Mouse (Mus musculus): ENCODE results near the gene Gm9774. TPM values are rescaled to one million over a fixed set of nuclear protein-coding genes. Genes with fewer than 3 reads are reported as not detected.

Gm9774 gene
- total RNA-seq (2023), result under 1 TPM in 1 of 2 experiments, not detected in 1; 0.90 TPM

DNA sequence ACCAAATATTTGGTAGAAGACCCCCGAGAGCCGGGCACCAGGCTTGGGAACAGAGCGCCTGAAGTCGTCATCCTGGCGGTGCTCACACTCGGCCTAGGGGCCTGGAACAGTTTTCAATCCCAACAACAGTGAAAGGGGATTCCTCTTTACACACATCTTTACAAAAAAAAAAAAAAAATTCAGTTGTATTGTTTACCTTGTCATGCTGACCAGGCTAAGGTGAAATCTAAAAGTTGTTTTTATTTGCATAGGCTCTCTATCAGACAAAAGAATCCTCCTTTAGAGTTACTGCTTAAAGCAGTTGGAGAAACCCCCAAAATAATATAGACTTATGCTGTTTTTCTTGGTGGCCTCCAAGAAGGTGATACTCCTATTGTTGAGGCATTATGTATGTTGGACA is at the start of gene Gm9774:
Gene Gm9774 (minus strand): TSS at position 101 of the 400 bp plus-strand sequence.

GRCm38 (mm10) chr3:92458620-92459019 is 29.4 kb upstream of the Gm9774 start, which contains the start of gene Sprr3:
Gene Sprr3 (minus strand): TSS chr3:92458720.

GRCm38 (mm10) chr3:92438689-92439088 is 9.5 kb upstream of the Gm9774 start, which contains the start of gene Sprr1b:
Gene Sprr1b (minus strand): TSS chr3:92438789.

GRCm38 (mm10) chr3:92432282-92432681 is 3.1 kb upstream of the Gm9774 start, which contains the start of gene Sprr2k:
Gene Sprr2k (plus strand): TSS chr3:92432582.

DNA sequence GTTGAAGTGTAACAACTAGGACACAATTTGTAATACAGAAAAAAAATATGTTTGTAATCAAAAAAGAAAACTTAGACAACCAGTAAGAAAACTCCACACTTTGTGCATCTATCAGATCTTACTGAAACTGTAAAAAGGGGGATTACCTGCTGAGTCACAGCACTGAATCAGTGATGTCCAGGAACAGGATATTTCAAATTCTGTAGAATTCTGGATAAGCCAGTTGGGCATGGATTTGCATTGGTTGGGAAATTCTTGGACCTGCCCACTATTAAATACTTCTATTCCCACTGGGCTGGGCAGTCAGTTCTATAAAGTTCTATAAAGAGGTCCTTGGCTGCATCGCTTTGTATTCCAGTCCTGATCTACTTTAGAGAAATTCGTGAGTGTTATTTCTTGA is 11.4 kb downstream of the Gm9774 start, which contains the start of gene Sprr2j-ps:
Gene Sprr2j-ps (plus strand): TSS at position 301 of the 400 bp plus-strand sequence.

DNA sequence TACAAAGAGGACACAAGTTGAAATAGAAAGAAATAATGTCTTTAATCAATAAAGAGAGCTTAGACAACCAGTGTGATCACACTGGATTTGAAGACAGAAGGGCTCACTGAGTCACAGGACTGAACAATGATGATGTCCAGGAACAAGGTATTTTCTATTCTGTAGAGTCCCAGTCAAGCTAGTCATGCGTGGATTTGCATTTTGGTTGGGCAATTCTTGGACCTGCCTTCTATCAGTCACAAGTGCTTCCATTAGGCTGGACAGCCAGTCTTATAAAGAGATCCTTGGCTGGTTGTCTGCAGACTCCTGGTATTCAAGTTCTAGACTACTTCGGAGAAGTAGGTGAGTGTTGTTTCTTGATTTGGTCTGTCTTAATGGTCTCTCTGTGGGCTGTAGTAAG is 21.5 kb downstream of the Gm9774 start, which contains the start of gene Sprr2i:
Gene Sprr2i (plus strand): TSS at position 301 of the 400 bp plus-strand sequence.

DNA sequence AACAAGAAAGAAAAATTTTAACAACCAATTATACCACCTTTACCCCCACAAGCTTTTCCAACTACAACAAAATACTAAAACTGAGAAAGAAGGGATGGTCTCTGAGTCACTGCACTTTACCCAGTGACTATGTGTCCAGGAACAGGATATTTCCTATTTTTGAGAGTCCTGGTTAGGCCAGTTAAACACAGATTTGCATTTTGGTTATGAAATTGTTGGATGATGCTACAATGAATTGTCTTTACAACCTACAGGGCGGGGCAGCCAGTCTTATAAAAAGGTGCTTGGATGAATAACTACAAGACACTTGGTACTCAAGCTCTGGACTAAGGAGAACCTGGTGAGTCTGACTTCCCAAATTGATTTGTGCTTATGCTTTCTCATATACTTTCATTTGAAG is 43.8 kb downstream of the Gm9774 start, which contains the start of gene Sprr2h:
Gene Sprr2h (plus strand): TSS at position 301 of the 400 bp plus-strand sequence.

Other genes with a start within 250 kb of the Gm9774 start
- gene Sprr2a1, start 213.6 kb downstream of the Gm9774 start, total RNA-seq (2023), result not detected
- not detected for gene Sprr2a2, start 213.5 kb downstream of the Gm9774 start, total RNA-seq (2023)
- gene Sprr2a3, start 144.0 kb downstream of the Gm9774 start, total RNA-seq (2023), result not detected
- not detected for gene Sprr2b, start 112.8 kb downstream of the Gm9774 start, total RNA-seq (2023)
- not detected for gene Sprr2d, start 90.3 kb downstream of the Gm9774 start, total RNA-seq (2023)
- gene Sprr2e, start 77.3 kb downstream of the Gm9774 start, total RNA-seq (2023), result not detected
- gene Sprr2f, start 64.2 kb downstream of the Gm9774 start, total RNA-seq (2023), result not detected
- gene Sprr2h, start 43.7 kb downstream of the Gm9774 start, total RNA-seq (2023), result not detected
- gene Sprr2i, start 21.4 kb downstream of the Gm9774 start, total RNA-seq (2023), result not detected
- gene Sprr2j-ps, start 11.3 kb downstream of the Gm9774 start, total RNA-seq (2023), result not detected
- gene Sprr2k, start 3.2 kb upstream of the Gm9774 start, total RNA-seq (2023), result not detected
- gene Sprr1b, start 9.4 kb upstream of the Gm9774 start, total RNA-seq (2023), result not detected
- gene Sprr3, start 29.3 kb upstream of the Gm9774 start, total RNA-seq (2023), result not detected
- not detected for gene Sprr1a, start 56.5 kb upstream of the Gm9774 start, total RNA-seq (2023)
- gene Sprr4, start 71.1 kb upstream of the Gm9774 start, total RNA-seq (2023), result not detected
- gene 2310046K23Rik, start 105.1 kb upstream of the Gm9774 start, total RNA-seq (2023), result not detected
- gene Ivl, start 144.3 kb upstream of the Gm9774 start, total RNA-seq (2023), result not detected
- gene Smcp, start 159.6 kb upstream of the Gm9774 start, total RNA-seq (2023), result not detected
- not detected for gene 2210017I01Rik, start 178.1 kb upstream of the Gm9774 start, total RNA-seq (2023)
- not detected for gene Lce6a, start 192.2 kb upstream of the Gm9774 start, total RNA-seq (2023)
- gene Lce1a1, start 218.9 kb upstream of the Gm9774 start, total RNA-seq (2023), result not detected
- not detected for gene Lce1b, start 227.5 kb upstream of the Gm9774 start, total RNA-seq (2023)
- not detected for gene Lce1a2, start 240.9 kb upstream of the Gm9774 start, total RNA-seq (2023)
- gene Lce1c, start 249.8 kb upstream of the Gm9774 start, total RNA-seq (2023), result not detected

All from T-cell, adult 66 days (primary cell).